Mouse (Mus musculus) layer of hippocampus, postnatal 10 days (tissue): ENCODE measurements around the gene AA467197. TPM values are rescaled to one million over a fixed set of nuclear protein-coding genes. Genes with fewer than 3 reads are reported as not detected.

Experiments used
- DNase-seq, 2 experiments: peaks; one replicate each; pipeline ENCODE4 v3.0.0; 2021; ENCODE audit warnings: low spot score in 2 of 2
- total RNA-seq, 2 experiments: library from RNA; stranded (reverse); gene quantifications; 2 replicates each; pipeline ENCODE4 v1.2.3; 2021

The AA467197 gene
- total RNA-seq, 2 experiments from 2014 or later, result 0.48 TPM; not detected in 1

GRCm38 (mm10) chr2:122637526-122637997 is 776 bp downstream of the AA467197 start:
- DNase-seq, result peak; percentile 70 to 76

- DNase-seq, result no peak
Observed at GRCm38 (mm10) chr2:122638029-122638428, 1.2 kb downstream of the AA467197 start.

- no peak for DNase-seq
Observed at GRCm38 (mm10) chr2:122638673-122639072, 1.9 kb downstream of the AA467197 start.

GRCm38 (mm10) chr2:122652096-122653084 is 15.6 kb downstream of the AA467197 start:
- no peak for DNase-seq

GRCm38 (mm10) chr2:122656052-122656451 is 19.3 kb downstream of the AA467197 start:
- DNase-seq, result no peak

GRCm38 (mm10) chr2:122656767-122657166 is 20.0 kb downstream of the AA467197 start:
- no peak for DNase-seq

GRCm38 (mm10) chr2:122657707-122658524 is 21.1 kb downstream of the AA467197 start:
- DNase-seq, result no peak

- DNase-seq, result no peak
Observed at GRCm38 (mm10) chr2:122659825-122660224, 23.0 kb downstream of the AA467197 start.

- no peak for DNase-seq
Observed at GRCm38 (mm10) chr2:122665253-122665972, 28.6 kb downstream of the AA467197 start.

GRCm38 (mm10) chr2:122665973-122666875 is 29.4 kb downstream of the AA467197 start:
- peak; percentile 13 to 27 for DNase-seq

- peak; percentile 46 to 66 for DNase-seq
Observed at GRCm38 (mm10) chr2:122667856-122668255, 31.1 kb downstream of the AA467197 start.

GRCm38 (mm10) chr2:122671714-122672113 is 34.9 kb downstream of the AA467197 start:
- DNase-seq, result no peak

GRCm38 (mm10) chr2:122672841-122673240 is 36.1 kb downstream of the AA467197 start:
- no peak for DNase-seq

GRCm38 (mm10) chr2:122675126-122675525 is 38.3 kb downstream of the AA467197 start:
- DNase-seq, result no peak

GRCm38 (mm10) chr2:122681379-122682137 is 44.8 kb downstream of the AA467197 start:
- DNase-seq, result no peak

GRCm38 (mm10) chr2:122682520-122682919 is 45.7 kb downstream of the AA467197 start:
- no peak for DNase-seq

- no peak for DNase-seq
Observed at GRCm38 (mm10) chr2:122683641-122684040, 46.9 kb downstream of the AA467197 start.

- no peak for DNase-seq
Observed at GRCm38 (mm10) chr2:122686665-122687064, 49.9 kb downstream of the AA467197 start.
